Mouse (Mus musculus) frontal cortex, postnatal 25 days (tissue): Measurements from ENCODE around the gene Paqr3.

Experiments used
- DNase-seq, 2 experiments: peaks; one replicate each; pipeline ENCODE4 v3.0.0; 2022; ENCODE audit warnings: low spot score in 2 of 2

The Paqr3 gene

DNA sequence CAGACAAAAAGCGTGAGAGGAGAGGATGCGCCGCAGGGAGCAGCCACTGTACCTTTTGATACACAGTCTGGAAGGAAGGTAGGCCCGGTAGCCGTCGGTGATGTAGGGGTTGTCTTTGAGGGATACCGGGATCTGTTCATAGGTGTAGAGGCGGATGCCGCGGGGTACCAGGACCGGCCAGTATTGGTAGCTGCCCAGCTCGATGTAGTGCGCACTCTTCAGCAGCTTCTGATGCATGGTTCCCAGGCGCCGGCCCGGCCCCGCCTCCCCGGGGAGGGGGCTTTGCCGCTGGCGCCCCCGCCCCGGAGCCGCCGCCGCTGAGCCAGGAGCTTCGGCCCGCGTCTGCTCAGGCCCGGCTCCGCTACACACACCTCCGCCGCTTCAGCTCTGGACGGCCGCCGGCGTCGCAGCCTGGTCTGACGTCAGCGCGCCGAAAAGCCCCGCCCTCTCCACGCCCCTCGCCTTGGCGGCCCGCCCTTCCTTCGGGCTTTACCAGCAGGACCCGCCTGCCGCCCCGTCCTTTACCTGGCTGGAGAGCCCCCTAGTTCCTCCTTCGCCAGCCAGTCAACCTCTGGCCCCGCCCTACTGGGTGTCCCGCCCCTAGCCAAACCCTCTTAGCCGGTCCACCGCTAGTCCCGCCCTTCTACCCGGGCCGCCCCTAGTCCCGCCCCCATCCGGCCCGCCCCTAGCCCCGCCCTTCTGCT is at the start of gene Paqr3:
TSS of gene Paqr3 (minus strand) at position 390 of the 704 bp plus-strand sequence.
- peak; percentile 93 to 94 for DNase-seq

DNA sequence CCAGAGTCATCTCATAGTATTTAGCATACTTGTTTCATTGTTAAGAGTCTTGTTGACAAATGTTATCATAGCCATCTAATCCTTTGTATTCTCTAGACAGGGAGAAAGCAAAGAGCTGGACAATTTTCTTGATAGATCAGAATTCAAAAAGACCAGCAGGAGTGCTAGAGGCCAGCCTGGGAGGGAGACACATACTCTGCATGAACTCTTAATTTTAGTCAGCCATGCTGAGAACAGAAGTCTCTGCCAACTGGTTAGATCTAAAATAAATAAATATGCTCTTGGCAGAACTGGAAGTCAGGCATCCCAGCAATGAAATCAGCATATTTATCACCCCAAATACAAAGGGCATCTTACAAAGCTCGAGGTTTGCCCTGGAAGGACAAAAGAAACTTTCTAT is 43.3 kb upstream of the Paqr3 start:
- no peak for DNase-seq

DNA sequence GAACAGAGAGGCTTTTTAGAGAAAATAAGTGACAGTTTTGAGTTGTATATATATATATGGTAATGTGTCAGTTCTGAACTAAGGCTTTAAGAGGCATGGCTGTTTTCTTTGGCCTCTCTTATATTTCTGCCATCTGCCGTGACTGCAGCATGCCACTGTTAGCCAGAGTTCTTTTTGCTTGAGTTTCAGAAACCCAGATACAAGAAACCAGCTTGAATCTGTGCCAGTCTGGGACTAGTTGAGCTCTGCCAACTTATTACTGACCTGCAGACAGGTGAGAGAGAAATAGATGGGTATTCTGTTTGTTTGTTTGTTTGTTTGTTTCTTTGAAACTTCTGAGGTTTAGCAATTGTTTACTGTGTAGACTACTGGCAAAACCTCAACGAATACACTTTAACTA is 23.9 kb upstream of the Paqr3 start:
- DNase-seq = no peak

DNA sequence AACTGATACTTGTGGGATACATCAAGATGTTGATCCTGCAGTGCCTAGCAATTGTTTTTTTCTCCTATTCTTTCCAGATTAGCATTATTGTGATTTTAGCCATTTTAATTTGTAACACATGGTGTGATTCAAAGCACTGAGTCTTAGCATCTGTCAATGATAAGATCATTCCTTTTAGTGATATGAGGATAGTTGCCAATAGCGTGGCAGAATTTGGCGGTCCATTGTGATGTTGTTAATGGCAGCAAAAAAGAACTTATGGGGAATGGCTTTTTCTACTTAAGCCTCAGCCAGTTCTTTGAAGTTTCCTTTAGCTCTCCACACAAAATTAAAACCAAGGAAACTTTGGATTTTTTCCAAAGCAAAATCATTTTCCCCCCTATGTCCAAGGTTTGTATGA is 18.2 kb upstream of the Paqr3 start:
- no peak for DNase-seq

DNA sequence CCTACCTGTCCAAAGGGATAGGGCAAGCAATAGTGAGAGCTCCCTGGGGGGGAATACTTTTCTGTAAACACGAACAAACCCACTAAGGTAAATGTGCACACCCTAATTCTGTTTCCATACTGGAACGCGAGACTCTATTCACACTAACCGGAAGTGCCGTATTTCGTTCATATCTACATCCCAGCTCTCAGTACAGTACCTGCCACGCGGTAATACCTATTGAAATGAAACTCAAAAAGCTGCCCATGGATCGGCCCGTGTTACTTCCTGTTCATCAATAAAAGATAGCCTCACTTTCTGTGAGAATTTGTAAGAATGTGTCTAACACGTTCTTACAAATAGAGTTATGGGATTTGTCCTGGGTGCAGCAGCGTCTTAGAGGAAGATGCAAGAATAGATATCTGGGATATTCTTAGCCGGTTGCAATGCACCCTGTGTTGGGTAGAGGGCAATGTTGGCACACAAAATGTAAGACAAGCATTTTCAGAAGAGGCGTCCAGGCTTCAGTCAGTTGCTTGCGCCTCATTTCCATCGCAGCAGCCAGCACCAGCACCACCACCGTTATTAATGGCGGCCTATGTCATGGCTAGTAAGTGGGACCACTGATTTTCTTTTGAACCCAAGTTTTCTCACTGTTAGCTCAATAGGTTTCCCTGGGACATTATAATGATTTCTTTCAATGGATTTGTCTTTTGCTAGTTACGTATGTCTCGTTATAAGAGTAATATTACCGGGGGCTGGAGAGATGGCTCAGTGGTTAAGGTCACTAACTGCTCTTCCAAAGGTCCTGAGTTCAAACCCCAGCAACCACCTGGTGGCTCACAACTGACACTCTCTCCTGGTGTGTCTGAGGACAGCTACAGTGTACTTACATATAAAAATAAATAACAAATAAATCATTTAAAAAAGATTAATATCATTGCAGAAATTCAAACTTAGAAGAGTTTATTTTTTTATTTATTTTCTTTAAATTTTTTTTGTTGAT is 17.1 kb upstream of the Paqr3 start:
- DNase-seq = peak; percentile 45 to 61

DNA sequence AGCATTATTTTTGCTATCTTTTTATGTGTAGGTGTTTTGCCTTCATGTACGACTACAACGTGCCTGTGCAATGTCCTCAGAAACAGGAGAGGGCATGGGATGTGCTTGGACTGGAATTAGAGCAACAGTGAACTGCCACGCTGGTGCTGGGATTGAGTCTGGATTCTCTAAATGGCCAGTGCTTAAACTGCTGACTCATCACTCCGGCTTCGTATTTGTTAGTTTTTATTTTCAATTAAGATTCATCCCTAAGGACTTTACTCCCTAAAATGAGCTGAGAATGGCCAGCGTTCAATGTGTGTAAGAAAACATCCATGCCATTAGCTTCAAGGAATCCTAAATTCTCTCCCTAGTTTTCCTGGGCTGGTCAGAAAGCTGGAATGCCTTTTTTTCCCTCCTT is 15.9 kb upstream of the Paqr3 start:
- no peak for DNase-seq

DNA sequence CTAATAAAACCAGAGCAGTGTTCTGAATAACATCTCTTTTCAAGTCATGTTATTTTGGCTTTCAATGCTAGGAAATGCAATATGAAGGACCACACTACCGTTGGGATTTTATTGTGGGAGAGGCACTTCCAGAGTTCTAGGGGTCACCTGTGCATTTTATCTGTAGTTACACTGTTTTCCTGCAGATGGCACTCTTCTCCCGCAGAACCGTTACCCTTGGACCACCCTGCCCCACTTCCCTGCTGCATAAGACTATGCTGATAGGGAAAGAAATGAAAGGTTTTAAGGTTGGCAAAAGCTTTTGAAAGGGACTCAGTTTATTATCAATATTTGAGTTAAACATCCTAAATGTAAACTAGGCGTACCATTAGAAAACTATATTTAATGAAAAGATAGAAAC is 14.6 kb upstream of the Paqr3 start:
- DNase-seq = no peak

DNA sequence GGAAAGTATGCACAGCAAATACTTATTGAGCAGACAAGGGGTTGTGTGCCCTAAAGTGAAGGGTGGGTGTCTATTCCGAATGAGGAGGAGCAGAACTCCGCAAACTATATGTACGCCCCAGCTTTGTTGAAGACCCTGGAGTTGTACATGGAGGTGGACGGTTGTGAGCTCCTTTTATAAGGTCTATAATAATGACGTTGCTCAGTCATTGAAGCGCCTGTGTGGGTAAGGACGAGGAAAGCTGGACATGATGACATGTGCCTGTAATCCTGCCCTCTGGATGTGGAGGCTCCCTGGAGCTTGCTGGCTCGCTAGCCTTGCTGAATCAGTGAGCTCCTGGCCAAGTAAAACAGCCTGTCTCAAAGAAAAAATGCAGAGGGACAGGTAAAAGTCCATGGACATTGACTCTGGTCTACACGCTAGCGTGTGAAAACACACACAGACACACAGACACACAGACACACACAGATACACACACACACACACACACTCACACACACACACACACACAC is 14.1 kb upstream of the Paqr3 start:
- no peak for DNase-seq

DNA sequence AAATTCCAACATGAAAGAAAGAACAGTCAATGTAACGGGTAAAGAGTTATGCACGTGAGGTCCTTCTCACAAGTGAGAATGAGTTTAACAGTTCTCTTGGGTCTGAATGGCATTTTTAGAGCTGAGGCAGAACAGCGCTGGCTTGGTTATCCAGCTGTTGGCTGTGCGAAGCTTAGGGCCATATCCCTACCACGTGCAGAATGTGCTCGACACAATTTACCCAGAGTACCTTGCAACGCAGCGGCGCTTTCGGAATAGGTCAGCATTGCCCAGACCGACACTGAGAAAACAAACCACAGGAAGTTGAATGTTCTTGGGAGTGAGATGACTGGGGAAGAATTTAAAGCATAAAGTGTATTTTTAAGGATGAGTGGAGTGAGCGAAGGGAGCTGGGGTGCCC is 13.6 kb upstream of the Paqr3 start:
- DNase-seq = no peak

DNA sequence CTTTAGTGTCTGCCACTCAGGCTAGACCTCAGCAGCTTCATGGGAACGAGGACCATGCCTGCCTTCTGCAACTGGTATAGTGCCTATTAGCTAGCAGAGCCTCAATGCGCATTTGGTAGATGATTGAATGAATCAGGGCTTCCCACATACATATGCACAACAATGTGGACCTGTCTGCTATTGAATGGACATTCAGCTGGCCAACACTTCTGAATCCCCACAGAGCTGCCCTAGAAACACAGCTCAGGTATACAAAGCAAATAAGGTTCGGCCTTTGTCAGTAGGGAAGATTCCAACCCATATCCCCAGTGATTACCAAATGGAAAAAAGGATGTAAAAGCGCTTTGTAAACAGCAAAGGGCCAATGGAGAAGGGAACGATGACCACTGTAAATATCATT is 699 bp downstream of the Paqr3 start:
- DNase-seq = no peak

DNA sequence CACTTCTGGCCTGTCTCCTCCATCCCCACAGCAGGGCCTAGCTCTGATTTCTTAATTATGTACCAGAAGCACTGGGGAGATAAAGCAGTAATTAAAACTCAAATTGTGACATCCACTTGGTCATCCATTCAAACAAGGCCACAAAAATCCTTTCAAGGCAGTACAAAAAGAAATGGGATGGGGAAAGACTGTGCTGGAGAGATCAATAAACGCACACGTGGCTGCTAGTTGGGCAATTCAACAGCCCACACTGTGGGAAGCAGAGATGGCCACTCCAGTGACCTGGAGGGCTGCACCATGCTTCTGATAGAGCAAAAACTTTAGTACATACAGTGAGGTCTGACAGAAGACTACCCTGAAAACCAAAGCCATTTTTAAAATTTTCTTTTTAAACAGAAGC is 1.3 kb downstream of the Paqr3 start:
- DNase-seq = no peak

DNA sequence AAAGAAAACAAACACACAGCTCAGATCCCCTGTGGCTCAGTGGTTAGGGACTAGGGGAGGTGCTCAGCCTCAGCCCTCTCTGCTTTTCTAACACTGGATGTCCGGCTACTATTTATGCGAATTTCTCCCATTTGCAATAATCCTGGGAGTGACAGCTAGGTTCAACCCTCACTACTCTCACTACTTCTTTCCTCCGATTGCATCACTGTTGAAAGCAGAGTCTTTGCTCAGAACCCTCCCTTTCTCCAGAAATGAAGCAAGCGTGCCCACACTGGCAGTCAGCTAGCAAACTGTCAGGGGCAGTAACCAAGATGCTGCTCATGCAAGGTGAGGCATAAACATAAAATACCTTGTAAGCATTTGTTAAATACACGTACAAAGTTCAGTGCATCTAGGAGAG is 3.1 kb downstream of the Paqr3 start:
- no peak for DNase-seq

DNA sequence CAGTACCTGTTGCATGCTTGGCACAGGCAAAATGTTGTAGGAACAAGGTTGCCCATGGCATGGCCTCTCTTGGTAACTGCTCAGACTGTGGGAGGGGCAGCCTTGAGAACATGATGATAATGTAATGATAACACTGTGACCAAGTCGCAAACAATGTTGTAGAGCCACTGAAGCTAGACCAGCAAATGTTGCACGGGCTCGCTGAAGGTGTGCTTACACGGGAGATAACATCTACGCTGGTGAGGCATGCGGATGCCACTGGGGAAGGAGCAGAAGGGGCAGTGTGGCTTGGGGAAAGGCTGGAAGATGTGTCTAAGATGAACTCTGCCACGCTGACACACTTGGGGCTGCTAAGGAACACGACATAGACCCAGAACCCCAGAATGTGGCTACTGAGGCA is 11.4 kb downstream of the Paqr3 start:
- no peak for DNase-seq

DNA sequence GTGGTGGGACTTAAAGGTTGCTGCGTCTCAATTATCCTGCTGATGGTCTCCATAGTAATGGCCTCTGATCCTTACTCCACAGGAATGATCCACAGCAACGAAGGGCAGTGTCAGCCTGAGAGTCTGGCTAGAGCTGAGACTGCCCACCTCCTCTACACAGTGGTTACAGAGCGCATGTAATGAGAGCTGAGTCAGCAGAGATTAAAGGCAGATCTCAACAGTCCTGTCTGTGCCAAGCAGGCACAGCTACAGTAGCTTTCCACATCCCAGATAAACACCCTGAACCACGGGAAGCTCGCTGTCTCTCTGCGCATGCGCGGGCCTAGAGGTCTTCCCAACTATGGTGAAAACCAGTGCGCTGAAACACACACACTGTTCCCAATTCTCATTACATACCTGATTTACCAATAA is 13.8 kb downstream of the Paqr3 start:
- DNase-seq = no peak

DNA sequence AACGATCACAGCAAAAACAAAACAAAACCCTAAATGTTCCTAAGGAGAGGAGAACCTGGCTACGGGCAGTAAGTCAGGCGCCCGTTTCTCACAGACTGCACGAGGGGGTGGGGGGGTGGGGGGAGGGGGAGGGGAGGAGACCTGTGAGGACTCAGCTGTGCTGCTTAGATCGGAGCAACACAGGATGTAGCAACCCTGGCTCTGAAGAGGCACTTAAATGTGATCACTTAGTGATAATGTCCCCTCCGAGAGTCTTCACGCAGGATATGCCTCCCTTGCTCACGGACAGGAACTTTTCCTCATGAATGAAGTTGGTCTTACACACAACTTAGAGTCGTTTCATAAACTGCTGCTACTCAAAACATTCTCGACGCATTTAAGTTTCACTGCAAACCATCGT is 16.1 kb downstream of the Paqr3 start:
- no peak for DNase-seq

DNA sequence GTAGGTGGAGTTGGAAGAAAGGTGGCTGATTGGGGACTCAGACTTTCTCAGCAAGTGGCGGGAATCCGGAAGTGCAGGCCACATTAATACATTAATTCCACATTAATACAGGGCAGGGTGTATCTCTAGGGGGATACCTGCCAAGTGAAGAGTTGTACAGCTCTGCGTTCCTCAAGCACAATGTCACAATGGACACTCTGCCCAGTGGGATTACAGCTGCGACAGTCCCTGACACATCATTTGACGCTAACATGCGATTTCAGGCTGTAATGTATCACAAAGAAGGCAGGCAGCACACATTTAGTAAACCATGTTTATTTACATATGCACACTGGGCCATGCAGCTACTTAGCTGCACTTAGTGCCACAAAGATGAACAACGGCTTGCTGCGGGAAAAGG is 18.4 kb downstream of the Paqr3 start:
- no peak for DNase-seq

DNA sequence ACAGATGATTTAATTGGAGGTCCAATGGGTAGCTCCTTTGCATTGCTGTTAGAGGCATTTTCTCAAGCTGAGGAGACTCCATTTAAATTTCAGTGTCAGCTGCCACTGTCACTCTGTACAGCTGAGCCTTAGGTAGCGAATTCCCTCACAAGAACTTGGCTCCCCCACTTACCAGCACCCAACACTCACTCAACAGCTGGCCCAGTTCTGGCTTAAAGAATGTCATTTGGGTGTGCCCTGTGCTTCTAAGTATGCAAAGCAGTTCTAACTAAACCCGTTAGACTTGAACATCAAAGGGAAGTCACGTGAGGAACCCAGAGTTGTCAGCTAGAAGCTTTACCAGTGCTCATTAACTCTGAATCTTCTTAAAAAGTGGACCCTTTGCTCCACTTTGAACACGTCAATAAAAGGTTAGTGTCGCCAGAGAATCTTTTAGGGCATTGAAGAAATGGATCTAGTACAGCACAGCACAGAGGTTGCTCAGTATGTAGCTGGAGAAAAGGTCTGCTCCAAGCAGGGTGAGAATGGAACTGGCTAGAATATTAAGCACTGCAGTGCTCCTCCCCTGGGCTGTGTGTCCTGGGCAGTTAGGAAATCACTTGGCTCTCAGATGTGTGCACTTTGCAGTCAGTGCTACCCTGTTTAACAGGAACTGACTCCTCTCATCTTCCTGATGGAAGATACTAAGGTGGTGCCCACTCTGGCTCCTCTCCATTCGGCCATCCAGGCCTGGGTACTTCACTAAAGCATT is 21.2 kb downstream of the Paqr3 start:
- no peak for DNase-seq

DNA sequence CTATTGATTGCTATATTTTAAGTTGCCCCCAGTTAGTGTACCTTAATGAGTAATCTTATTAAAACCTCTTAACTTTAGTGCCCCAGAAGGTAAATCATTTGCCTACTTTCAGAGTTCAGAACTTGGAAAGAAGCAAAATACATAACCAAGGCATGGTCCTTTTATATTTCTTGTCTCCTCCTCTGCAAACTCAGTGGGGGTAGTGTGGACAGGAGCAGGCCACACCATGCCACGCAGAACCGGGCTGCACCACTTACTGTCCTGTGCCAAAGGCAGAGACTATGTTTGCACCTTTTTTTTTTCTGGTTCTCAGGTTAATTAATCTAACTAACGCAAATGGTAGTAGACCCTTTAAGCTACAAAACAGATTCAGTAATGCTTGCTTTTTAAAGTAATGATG is 22.0 kb downstream of the Paqr3 start:
- no peak for DNase-seq

DNA sequence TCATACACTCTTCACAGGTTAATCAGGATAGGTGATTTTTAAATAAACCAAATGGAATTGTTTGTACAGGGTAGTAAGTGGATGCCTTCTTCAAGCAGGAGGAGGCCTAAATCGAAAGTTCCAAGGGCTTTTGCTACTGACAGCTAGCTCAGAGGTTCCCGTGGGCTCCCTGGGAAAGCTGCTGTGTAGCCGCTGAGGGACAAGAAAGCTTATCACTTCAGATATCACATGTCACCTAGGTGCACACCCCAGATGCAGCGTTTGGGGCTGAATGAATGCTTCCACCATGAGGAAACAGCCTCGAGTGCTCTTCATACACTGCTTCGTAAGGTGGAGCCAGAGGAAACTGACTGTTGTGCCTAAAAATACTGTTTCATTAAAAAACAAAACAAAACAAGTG is 23.2 kb downstream of the Paqr3 start:
- DNase-seq = no peak

DNA sequence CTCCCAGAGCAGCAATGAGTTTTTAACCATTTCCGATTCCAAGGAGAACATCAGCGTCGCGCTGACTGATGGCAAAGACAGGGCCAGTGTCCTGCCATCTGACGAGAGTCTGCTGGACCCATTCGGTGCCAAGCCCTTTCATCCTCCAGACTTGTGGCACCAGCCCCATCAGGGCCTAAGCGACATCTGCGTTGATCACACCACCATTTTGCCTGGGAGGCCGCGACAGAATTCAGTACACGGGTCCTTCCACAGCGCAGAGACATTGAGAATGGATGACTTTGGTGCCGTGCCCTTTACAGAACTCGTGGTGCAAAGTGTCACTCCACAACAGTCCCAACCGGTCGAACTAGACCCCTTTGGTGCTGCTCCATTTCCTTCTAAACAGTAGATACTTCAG is 23.6 kb downstream of the Paqr3 start:
- no peak for DNase-seq

DNA sequence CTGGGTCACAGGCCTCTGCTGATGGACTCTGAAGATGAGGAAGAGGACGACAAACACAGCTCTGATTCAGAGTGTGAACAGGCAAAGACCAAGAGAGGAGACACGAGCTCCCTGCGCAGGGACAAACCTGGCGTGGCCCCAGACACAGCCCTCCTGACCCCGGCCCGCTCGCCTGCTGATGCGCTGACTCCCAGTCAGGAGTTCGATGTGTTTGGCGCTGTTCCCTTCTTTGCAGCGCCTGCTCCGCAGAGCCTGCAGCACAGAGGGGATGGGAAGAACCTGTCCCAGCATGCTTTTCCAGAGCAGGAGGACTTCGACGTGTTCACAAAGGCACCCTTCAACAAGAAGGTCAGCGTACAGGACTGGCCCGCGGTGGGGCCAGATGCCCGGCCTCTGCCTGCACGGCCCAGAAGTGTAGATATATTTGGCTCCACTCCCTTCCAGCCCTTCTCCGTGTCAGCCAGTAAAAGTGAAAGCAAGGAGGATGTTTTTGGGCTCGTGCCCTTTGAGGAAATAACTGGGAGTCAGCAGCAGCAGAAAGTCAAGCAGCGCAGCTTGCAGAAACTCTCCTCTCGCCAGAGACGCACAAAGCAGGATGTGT is 24.3 kb downstream of the Paqr3 start:
- DNase-seq = no peak

DNA sequence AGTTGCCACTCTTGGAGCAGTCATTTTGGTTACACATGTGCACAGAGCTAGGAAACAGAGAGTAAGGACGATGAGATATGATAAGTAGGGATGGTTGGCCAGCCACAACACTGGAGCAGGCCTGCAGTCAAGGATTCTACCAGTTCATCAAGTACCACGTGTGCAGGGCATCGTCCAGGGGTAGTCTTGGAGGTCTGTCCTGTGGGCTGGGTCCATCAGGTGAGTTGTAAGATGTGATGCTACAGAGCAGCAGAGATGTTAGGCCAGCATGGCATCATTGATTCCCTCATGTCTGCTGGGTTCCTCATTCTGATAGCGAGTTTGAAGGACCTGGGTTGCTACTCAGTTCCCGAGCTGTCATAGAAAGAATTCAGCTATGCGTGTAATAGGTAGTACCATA is 26.3 kb downstream of the Paqr3 start:
- no peak for DNase-seq
